Mouse (Mus musculus) midbrain, postnatal 0 days (tissue): ENCODE results near the gene Endou. TPM values are rescaled to one million over a fixed set of nuclear protein-coding genes. Genes with fewer than 3 reads are reported as not detected.

Source experiments
- ATAC-seq: fragments of 200-750 bp; cut with Nextera tagmentation; 2 replicates; pipeline ENCODE4 v1.8.0; 2017; ENCODE audit warnings: moderate number of reproducible peaks, mild to moderate bottlenecking, moderate TSS enrichment, moderate library complexity; ENCODE audit not compliant: low FRiP score
- DNase-seq: peaks from one replicate; pipeline ENCODE4 v3.0.0-alpha.2; 2015; ENCODE audit warnings: low spot score
- H3K27ac ChIP-seq: fragments of 300-500 bp; sonication (generic); 2 replicates; pipeline ENCODE4 v1.5.1; 2014; ENCODE audit warnings: low read depth, mild to moderate bottlenecking, low read length, mixed read lengths
- H3K27me3 ChIP-seq: fragments of 300-500 bp; sonication (generic); 2 replicates; pipeline ENCODE4 v1.6.1; 2014; ENCODE audit warnings: low read length, control low read depth, mixed read lengths; ENCODE audit not compliant: insufficient read depth
- H3K36me3 ChIP-seq: fragments of 300-500 bp; sonication (generic); 2 replicates; pipeline ENCODE4 v1.6.1; 2014; ENCODE audit warnings: low read length, control low read depth, mixed read lengths; ENCODE audit not compliant: insufficient read depth
- H3K4me1 ChIP-seq: fragments of 300-500 bp; sonication (generic); 2 replicates; pipeline ENCODE4 v1.6.1; 2014; ENCODE audit warnings: mild to moderate bottlenecking, control low read depth, antibody characterized with exemption, low read length, mixed read lengths; ENCODE audit not compliant: insufficient read depth
- H3K4me2 ChIP-seq: fragments of 300-500 bp; sonication (generic); 2 replicates; pipeline ENCODE4 v1.6.1; 2014; ENCODE audit warnings: low read depth, mild to moderate bottlenecking, low read length, mixed read lengths; ENCODE audit not compliant: poor library complexity, severe bottlenecking
- H3K4me3 ChIP-seq: fragments of 300-500 bp; sonication (generic); 2 replicates; pipeline ENCODE4 v1.5.1; 2014; ENCODE audit warnings: low read depth, mild to moderate bottlenecking, low read length, moderate library complexity
- H3K9ac ChIP-seq: fragments of 300-500 bp; sonication (generic); replicated peaks from 2 replicates; pipeline ENCODE4 v1.6.1; 2014; ENCODE audit warnings: mild to moderate bottlenecking, low read length, moderate library complexity, mixed read lengths; ENCODE audit not compliant: poor library complexity, severe bottlenecking
- H3K9me3 ChIP-seq: fragments of 300-500 bp; sonication (generic); 2 replicates; pipeline ENCODE4 v1.6.1; 2016; ENCODE audit warnings: low read length, control low read depth
- CTCF ChIP-seq: IDR thresholded peaks from 2 replicates; pipeline ENCODE4 v1.5.1; 2016; ENCODE audit warnings: antibody characterized with exemption, mild to moderate bottlenecking
- WGBS: fragments of 180-500 bp; shearing (Covaris S2); extraction: QIAGEN DNeasy Blood & Tissue Kit; methylation state at CpG from one replicate; pipeline ENCODE4 v1.1.7; 2014; 5-methylcytosine and 5-hydroxymethylcytosine counted together
- polyA plus RNA-seq: library from polyadenylated mRNA; unstranded; fragments of >200 nt; fragmentation: Nextera tagmentation; extraction: Ambion mirVana; gene quantifications from 2 replicates; pipeline ENCODE4 v1.2.1, GENCODE M21; 2015
- total RNA-seq: library from RNA; depleted of rRNA; stranded (reverse); fragments of >200 nt; gene quantifications from 2 replicates; pipeline ENCODE4 v1.2.3, GENCODE M21; 2014; rRNA removed

Gene Endou
- total RNA-seq (0.33 and 0.66 TPM in 2 replicates), polyA plus RNA-seq (0.20 TPM in 2 replicates)

DNA sequence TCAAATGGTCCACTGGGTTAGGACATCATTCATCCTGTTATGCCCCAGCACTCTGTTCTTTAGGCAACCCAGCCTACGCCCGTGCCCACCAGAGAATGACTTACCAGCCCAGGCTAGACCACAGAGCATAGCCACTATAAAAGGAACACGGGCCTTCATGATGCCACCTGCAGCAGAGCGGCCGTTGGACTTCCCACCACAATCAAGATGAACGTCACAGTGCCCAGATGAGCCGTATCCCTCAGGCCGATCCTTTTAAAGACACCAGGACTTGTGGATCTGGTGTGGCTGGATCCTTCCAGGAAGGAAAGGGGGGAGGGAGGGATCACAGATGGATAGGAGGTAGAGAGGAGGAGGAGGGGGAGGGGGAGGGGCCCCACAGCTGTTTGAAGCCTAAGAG, at the start of gene Endou:
Gene Endou (minus strand): TSS at position 229 of the 400 bp plus-strand sequence.
- ATAC-seq (no peak), DNase-seq (no peak)
- no peak within 1 kb of the TSS for H3K9ac ChIP-seq
- TF ChIP-seq CTCF: no peak
- H3K27ac ChIP-seq: no peak within 1 kb of the TSS
- no peak within 1 kb of the TSS for H3K4me3 ChIP-seq
- no peaks in the 10 kb centered on the region for H3K4me1 ChIP-seq
- no peaks in the 10 kb centered on the region for H3K9me3 ChIP-seq
- H3K4me2 ChIP-seq: no peak within 1 kb of the TSS
- no peaks in the 10 kb centered on the region for H3K36me3 ChIP-seq
- H3K27me3 ChIP-seq: no peaks in the 10 kb centered on the region
- WGBS: 93% methylated on average over 8 of the region's 8 CpGs

DNA sequence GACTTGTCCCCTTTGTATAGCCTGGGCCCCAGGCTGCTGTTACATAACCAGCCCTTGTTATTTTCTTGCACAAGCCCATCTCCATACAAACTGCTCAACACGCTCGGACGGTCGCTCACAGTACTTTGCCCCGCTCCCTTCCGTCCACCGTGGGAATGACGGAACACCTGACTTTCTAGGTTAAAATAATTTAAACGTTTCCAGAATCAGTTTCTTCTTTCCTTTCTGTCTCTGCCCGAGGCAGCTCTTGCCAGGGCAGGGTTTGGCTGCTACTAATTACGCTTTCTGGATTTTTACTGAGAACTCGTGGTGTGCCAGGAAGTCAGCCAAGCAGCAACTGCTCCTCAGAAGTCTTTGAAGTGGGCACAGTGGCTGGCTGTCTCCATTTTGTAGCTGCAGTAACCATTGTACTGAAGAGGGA, 49.5 kb upstream of the Endou start:
- Histone ChIP-seq H3K36me3 (no peaks in the 10 kb centered on the region), H3K4me2 (no peak overlapping the region), H3K9ac (no peak overlapping the region), H3K4me1 (no peaks in the 10 kb centered on the region; the same call in 1 of the 2 replicates), H3K4me3 (no peak overlapping the region), H3K27ac (no peak overlapping the region), H3K27me3 (0 out of 2 replicates have a peak, but pooled peaks cover 3% of the 10 kb centered on the region), H3K9me3 (no peaks in the 10 kb centered on the region)
- ATAC-seq: no peak
- DNase-seq: no peak
- WGBS: 68% methylated on average over 12 of the region's 12 CpGs
- no peak for TF ChIP-seq CTCF

DNA sequence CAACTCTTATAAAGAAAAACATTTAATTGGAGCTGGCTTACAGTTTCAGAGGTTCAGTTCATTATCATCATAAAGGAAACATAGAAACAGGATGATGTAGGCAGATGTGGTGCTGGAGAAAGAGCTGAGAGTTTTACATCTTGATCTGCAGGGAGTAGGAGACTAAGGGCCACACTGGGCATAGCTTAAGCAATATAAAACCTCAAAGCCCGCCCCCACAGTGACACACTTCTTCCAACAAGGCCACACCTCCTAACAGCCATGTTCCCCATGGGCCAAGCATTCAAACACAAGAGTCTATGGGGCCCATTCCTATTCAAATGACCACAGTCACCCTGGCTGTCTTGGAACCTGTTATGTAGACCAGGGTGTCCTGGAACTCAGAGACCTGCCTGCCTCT, 48.4 kb upstream of the Endou start:
- Histone ChIP-seq H3K36me3 (no peaks in the 10 kb centered on the region), H3K27me3 (0 out of 2 replicates have a peak, but pooled peaks cover 3% of the 10 kb centered on the region), H3K9ac (no peak overlapping the region), H3K4me3 (no peak overlapping the region), H3K4me2 (no peak overlapping the region), H3K4me1 (no peaks in the 10 kb centered on the region), H3K27ac (no peak overlapping the region), H3K9me3 (no peaks in the 10 kb centered on the region)
- 75% methylated on average over 1 of the region's 1 CpGs for WGBS
- TF ChIP-seq CTCF: no peak
- DNase-seq (no peak), ATAC-seq (no peak)

DNA sequence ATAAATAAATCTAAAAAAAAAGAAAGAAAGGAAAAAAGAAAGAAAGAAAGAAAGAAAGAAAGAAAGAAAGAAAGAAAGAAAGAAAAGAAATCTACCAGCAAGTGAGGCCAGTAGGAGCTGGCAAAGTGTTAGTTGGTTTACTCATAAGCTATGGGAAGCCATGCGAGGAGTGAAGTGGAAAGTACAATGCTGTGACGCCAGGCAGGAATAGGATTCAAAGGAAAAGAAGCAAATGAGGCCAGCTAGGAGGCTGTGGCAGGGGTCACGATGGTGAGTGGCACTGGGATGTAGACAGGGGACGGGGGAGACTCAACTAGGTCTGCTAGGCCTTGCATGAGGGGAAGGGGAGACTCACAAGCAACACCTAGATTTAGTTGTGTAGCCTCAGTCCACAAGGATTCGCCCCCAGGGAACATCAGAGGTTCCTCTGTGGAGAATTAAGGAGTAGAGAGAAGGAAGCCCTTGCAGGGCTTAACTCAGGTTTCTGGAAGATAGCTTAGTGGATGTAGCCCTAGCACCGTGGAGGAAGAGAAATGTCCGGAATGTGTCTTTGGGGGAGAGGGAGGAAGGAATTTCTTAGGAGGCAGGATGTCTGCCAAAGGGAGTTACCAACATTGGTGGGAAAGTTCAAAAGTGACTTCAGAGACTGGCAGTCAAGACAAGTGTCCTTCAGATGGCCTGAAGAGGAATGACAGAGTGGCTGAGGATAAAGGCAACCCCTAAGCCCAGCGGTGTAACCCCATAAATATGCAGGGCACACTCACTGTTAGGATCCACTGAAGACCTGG, 47.4 kb upstream of the Endou start, which contains the start of gene Slc48a1:
Gene Slc48a1 (plus strand): TSS at position 210 of the 788 bp plus-strand sequence.
- H3K27ac ChIP-seq: no peak within 1 kb of the TSS
- H3K9ac ChIP-seq: no peak within 1 kb of the TSS
- no peak for ATAC-seq
- 0 out of 2 replicates have a peak, but pooled peaks cover 3% of the 10 kb centered on the region for H3K27me3 ChIP-seq
- WGBS: 75% methylated on average over 8 of the region's 8 CpGs
- no peak within 1 kb of the TSS for H3K4me3 ChIP-seq
- H3K4me1 ChIP-seq: no peaks in the 10 kb centered on the region
- DNase-seq: no peak
- H3K4me2 ChIP-seq: no peak within 1 kb of the TSS
- no peak for TF ChIP-seq CTCF
- H3K9me3 ChIP-seq: no peaks in the 10 kb centered on the region
- H3K36me3 ChIP-seq: no peaks in the 10 kb centered on the region

DNA sequence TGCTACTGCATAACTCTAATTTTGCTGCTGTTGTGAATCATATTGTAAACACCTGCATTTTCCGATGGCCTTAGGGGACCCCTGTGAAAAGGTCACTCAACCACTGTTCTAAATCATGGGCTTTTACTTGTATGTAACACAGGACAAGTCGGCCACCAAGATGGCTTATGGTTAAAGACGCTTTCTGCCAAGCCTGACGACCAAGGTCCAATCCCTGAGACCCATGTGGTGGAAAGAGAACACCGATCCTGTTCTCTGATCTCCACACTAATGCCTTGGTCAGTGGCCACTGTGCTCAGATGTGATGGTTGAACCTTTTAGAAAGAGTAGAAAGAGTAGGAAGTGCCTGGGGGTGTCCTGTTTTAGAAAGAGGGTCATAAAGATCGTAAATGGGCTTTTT, 45.8 kb upstream of the Endou start:
- no peak for ATAC-seq
- DNase-seq: no peak
- no peak overlapping the region for H3K4me2 ChIP-seq
- no peak for TF ChIP-seq CTCF
- H3K36me3 ChIP-seq: no peaks in the 10 kb centered on the region
- H3K27me3 ChIP-seq: 0 out of 2 replicates have a peak, but pooled peaks cover 3% of the 10 kb centered on the region
- no peak overlapping the region for H3K4me3 ChIP-seq
- no peaks in the 10 kb centered on the region for H3K4me1 ChIP-seq
- no peak overlapping the region for H3K27ac ChIP-seq
- WGBS: 86% methylated on average over 6 of the region's 6 CpGs
- H3K9me3 ChIP-seq: no peaks in the 10 kb centered on the region
- no peak overlapping the region for H3K9ac ChIP-seq

DNA sequence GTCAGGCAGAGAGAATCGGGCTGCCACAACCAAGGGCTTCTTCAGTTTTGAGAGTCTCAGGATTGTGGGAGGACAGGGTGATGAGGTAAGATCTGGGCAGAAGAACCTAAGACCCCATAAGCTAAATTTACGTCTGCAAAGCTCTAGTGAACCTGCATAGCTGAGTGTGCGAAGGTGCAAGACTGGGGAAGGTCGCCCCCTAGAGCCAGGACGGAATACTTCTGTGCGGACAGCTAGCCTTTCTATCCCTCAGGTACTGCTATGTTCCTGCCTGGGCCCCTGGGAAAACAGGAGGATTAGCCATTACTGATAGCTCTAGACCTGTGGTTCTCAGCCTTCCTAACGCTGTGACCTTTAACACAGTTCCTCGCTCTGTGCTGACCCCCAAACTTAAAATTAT, 45.4 kb upstream of the Endou start:
- 8% methylated on average over 8 of the region's 8 CpGs for WGBS
- no peak overlapping the region for H3K27ac ChIP-seq
- peak; percentile 75 for TF ChIP-seq CTCF
- ATAC-seq (no peak), DNase-seq (no peak)
- H3K27me3 ChIP-seq: 0 out of 2 replicates have a peak, but pooled peaks cover 3% of the 10 kb centered on the region
- no peaks in the 10 kb centered on the region for H3K9me3 ChIP-seq
- H3K4me3 ChIP-seq: no peak overlapping the region
- H3K36me3 ChIP-seq: no peaks in the 10 kb centered on the region
- no peaks in the 10 kb centered on the region for H3K4me1 ChIP-seq
- H3K9ac ChIP-seq: no peak overlapping the region
- H3K4me2 ChIP-seq: no peak overlapping the region
